Mouse (Mus musculus): ENCODE data around the gene Mkrn1. TPM values are rescaled to one million over a fixed set of nuclear protein-coding genes. Genes with fewer than 3 reads are reported as not detected.
"Not testable (repeated sequence)": the region's sequence is repeated elsewhere in the genome, so short reads cannot be mapped to it uniquely, and the experiment has no call there.

Gene Mkrn1
- polyA plus RNA-seq, 1 experiment, result 291 TPM

DNA sequence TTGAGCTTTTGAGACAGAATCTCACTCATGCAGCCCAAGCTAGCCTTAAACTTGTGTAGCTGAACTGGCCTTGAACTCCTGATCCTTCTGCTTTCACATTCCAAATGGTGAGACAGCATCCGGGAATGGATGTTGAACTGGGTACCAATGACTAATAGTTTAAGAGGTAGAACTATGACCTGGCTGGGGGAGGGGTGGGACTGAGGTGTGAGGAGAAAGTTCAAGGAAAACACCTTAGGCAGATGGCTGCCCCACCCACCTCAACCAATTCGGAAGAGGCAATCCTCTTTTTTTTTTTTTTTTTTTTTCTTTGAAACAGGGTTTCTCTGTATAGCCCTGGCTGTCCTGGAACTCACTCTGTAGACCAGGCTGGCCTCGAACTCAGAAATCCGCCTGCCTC lies 6.5 kb upstream of the Mkrn1 start:
- WGBS, result 82% methylated on average over 4 of the region's 4 CpGs
- H3K4me3 ChIP-seq (replicated peaks; ENCODE audit: control insufficient read depth, low read depth, low read length), result no peak overlapping the region
- H3K27ac ChIP-seq (ENCODE audit: control insufficient read depth, insufficient read depth, low read depth, low read length, poor library complexity), result peak overlapping the region; percentile 10; the same call in 1 of the 2 replicates
- H3K4me1 ChIP-seq (ENCODE audit: control insufficient read depth, insufficient read depth, low read length), result peaks cover 1% of the 10 kb centered on the region; the same call in 1 of the 2 replicates
- no peak for TF ChIP-seq POLR2A (IDR thresholded peaks at IDR 0.05; ENCODE audit: borderline replicate concordance, control insufficient read depth, low read depth, low read length)
- no peak for TF ChIP-seq CTCF (IDR thresholded peaks at IDR 0.05; ENCODE audit: control insufficient read depth, insufficient read depth, low read length)

DNA sequence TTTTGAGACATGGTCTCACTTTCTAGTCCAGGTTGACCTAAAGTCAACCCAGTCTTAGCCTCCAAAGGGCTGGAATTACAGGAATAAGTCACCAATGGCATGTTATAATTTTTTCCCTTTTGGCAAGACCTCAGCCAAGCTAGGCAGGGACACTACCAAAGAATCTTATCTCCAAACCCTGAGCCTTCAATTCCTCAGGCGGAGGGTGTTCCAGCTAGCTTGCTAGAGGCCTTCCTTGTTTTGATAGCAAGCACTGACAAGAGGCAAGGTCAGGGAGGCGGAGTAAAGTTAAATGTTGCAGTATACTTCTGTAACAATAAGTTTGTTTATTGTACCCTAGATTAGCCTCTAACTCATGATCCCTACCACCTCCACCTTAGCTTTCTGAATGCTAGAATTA lies 4.9 kb upstream of the Mkrn1 start:
- WGBS, result 60% methylated on average over 2 of the region's 2 CpGs
- H3K4me1 ChIP-seq (ENCODE audit: control insufficient read depth, insufficient read depth, low read length), result peaks cover 1% of the 10 kb centered on the region; the same call in 1 of the 2 replicates
- H3K4me3 ChIP-seq (replicated peaks; ENCODE audit: control insufficient read depth, low read depth, low read length), result no peak overlapping the region
- TF ChIP-seq POLR2A (IDR thresholded peaks at IDR 0.05; ENCODE audit: borderline replicate concordance, control insufficient read depth, low read depth, low read length) (no peak), CTCF (IDR thresholded peaks at IDR 0.05; ENCODE audit: control insufficient read depth, insufficient read depth, low read length) (no peak)
- H3K27ac ChIP-seq (ENCODE audit: control insufficient read depth, insufficient read depth, low read depth, low read length, poor library complexity), result no peak overlapping the region

DNA sequence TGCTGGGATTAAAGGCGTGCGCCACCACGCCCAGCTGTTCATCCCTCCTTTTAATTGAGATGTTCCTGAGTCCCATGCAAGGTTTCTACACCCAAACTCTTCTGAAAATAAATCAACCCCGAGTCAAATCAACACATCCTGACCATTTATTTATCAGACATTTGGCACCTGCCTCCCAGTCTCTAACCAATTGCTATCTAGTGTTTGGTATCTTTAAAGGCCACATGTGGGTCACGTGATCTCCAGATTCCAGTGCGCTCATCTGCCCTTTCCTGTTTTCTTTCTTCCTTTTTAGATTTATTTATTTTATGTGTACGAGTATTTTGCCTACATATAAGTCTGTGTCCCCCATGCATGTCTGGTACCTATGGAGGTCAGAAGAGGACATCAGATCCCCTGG lies 3.4 kb upstream of the Mkrn1 start:
- 74% methylated on average over 7 of the region's 7 CpGs for WGBS
- no peak overlapping the region for H3K4me3 ChIP-seq (replicated peaks; ENCODE audit: control insufficient read depth, low read depth, low read length)
- peak overlapping the region; percentile 78 for H3K27ac ChIP-seq (ENCODE audit: control insufficient read depth, insufficient read depth, low read depth, low read length, poor library complexity)
- no peak for TF ChIP-seq POLR2A (IDR thresholded peaks at IDR 0.05; ENCODE audit: borderline replicate concordance, control insufficient read depth, low read depth, low read length)
- TF ChIP-seq CTCF (IDR thresholded peaks at IDR 0.05; ENCODE audit: control insufficient read depth, insufficient read depth, low read length), result no peak
- H3K4me1 ChIP-seq (ENCODE audit: control insufficient read depth, insufficient read depth, low read length), result peaks cover 1% of the 10 kb centered on the region; the same call in 1 of the 2 replicates

DNA sequence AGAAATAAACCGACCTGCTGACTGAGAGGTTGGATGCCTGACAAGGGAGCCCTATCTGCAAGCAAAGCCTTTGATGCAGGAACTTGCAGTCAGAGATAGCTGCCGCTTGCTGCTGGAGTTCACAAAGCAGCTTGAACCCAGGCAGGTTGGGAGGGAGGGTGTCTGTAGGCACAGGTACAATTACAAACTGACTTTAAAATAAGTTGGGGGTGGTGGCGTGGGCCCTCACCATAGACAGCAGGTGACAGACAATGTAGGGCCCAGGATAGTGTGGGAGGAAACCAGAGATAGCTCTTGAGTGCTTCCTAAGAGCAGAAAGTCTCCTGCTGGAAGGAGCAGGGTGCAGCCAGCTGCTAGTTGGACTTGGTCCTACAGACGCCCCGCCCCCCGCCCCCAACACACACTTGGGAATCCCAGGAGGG lies 2.9 kb upstream of the Mkrn1 start:
- Histone ChIP-seq H3K4me3 (replicated peaks; ENCODE audit: control insufficient read depth, low read depth, low read length) (peak overlapping the region; percentile 24), H3K4me1 (ENCODE audit: control insufficient read depth, insufficient read depth, low read length) (peaks cover 1% of the 10 kb centered on the region; the same call in 1 of the 2 replicates), H3K27ac (ENCODE audit: control insufficient read depth, insufficient read depth, low read depth, low read length, poor library complexity) (peak overlapping the region; percentile 71)
- TF ChIP-seq CTCF (IDR thresholded peaks at IDR 0.05; ENCODE audit: control insufficient read depth, insufficient read depth, low read length) (no peak), POLR2A (IDR thresholded peaks at IDR 0.05; ENCODE audit: borderline replicate concordance, control insufficient read depth, low read depth, low read length) (no peak)
- 59% methylated on average over 6 of the region's 6 CpGs for WGBS

DNA sequence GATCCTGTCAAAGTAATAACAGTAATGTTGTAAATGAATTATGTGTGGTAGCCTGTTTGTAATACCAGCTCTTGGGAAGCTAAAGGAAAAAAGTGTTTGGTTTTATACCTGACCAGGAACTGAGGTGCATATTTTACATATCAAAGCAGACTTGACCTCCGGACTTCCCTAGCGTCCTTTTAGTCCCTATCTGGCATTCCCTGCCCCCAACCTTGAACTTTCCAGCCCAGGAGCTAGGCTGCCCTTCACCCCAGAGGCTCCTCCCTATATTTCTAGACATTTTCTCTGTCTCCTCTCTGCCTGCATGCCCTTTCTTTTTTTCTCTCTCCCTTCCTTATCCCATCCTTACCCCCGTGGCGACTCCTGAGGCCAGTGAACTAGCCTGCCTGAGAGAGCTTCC lies 605 bp upstream of the Mkrn1 start:
- no peak overlapping the region for H3K27ac ChIP-seq (ENCODE audit: control insufficient read depth, insufficient read depth, low read depth, low read length, poor library complexity)
- TF ChIP-seq POLR2A (IDR thresholded peaks at IDR 0.05; ENCODE audit: borderline replicate concordance, control insufficient read depth, low read depth, low read length) (no peak), CTCF (IDR thresholded peaks at IDR 0.05; ENCODE audit: control insufficient read depth, insufficient read depth, low read length) (no peak)
- WGBS, result 77% methylated on average over 4 of the region's 4 CpGs
- no peak overlapping the region for H3K4me3 ChIP-seq (replicated peaks; ENCODE audit: control insufficient read depth, low read depth, low read length)
- peaks cover 3% of the 10 kb centered on the region for H3K4me1 ChIP-seq (ENCODE audit: control insufficient read depth, insufficient read depth, low read length)

DNA sequence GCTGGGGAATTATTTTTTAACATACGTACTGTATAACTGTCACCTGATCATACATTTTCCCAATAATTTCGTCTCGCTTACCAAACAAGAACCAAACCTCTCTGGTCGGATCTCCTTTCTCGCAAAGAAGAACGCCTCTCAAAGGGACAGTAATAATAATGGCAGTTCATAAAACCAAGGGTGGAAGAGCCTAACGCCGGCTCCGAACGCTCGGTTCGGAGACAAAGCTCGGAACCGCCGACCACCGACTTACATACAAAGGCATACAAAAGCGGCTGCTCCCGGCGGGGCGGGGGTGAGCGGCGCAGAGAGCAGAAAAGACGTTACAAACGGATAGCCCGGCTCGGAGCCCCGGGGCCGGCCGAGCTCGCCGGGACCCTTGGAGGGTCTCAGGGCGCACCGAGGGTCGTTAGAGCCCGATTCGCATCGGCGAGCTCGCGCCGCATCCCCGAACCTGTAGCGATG lies 844 bp downstream of the Mkrn1 start:
- WGBS, result under 1% methylated on average over 43 of the region's 43 CpGs
- Histone ChIP-seq H3K27ac (ENCODE audit: control insufficient read depth, insufficient read depth, low read depth, low read length, poor library complexity) (peak overlapping the region; percentile 95), H3K4me1 (ENCODE audit: control insufficient read depth, insufficient read depth, low read length) (peaks cover 3% of the 10 kb centered on the region), H3K4me3 (replicated peaks; ENCODE audit: control insufficient read depth, low read depth, low read length) (peak overlapping the region; percentile 94)
- TF ChIP-seq CTCF (IDR thresholded peaks at IDR 0.05; ENCODE audit: control insufficient read depth, insufficient read depth, low read length) (no peak), POLR2A (IDR thresholded peaks at IDR 0.05; ENCODE audit: borderline replicate concordance, control insufficient read depth, low read depth, low read length) (no peak)

DNA sequence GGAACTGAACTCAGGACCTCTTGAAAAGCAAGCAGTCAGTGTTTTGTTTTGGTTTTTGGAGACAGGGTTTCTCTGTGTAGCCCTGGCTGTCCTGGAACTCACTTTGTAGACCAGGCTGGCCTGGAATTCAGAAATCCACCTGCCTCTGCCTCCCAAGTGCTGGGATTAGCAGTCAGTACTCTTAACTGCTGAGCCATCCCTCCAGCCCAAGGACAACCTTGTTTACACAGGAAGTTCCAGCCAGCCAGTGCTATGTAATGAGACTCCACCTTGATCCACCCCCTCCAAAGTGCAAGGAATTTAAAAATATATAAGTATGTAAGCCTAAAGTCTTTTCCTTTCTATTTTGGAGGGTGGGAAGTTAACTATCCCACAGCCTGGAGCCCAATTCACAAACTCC lies 3.6 kb downstream of the Mkrn1 start:
- H3K27ac ChIP-seq (ENCODE audit: control insufficient read depth, insufficient read depth, low read depth, low read length, poor library complexity); H3K4me1 ChIP-seq (ENCODE audit: control insufficient read depth, insufficient read depth, low read length); H3K4me3 ChIP-seq (replicated peaks; ENCODE audit: control insufficient read depth, low read depth, low read length): not testable (repeated sequence)

DNA sequence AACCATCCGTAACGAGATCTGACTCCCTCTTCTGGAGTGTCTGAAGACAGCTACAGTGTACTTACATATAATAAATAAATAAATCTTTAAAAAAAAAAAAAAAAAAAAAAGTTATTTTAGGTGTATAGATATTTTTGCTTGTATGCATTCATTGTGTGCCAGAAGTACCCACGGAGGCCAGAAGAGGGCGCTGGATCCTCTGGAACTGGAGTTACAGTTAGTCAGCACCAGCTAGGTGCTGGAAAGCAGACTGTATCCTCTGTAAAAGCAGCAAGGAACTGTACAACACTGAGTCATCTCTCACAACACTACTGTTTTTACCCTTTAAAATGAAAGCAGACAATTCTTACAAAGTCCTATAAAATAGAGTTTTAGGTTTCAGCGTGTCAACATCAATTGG lies 4.5 kb downstream of the Mkrn1 start:
- TF ChIP-seq POLR2A (IDR thresholded peaks at IDR 0.05; ENCODE audit: borderline replicate concordance, control insufficient read depth, low read depth, low read length) (no peak), CTCF (IDR thresholded peaks at IDR 0.05; ENCODE audit: control insufficient read depth, insufficient read depth, low read length) (peak; percentile 78)
- Histone ChIP-seq H3K27ac (ENCODE audit: control insufficient read depth, insufficient read depth, low read depth, low read length, poor library complexity) (no peak overlapping the region), H3K4me3 (replicated peaks; ENCODE audit: control insufficient read depth, low read depth, low read length) (no peak overlapping the region), H3K4me1 (ENCODE audit: control insufficient read depth, insufficient read depth, low read length) (peaks cover 2% of the 10 kb centered on the region)
- 53% methylated on average over 3 of the region's 5 CpGs for WGBS

DNA sequence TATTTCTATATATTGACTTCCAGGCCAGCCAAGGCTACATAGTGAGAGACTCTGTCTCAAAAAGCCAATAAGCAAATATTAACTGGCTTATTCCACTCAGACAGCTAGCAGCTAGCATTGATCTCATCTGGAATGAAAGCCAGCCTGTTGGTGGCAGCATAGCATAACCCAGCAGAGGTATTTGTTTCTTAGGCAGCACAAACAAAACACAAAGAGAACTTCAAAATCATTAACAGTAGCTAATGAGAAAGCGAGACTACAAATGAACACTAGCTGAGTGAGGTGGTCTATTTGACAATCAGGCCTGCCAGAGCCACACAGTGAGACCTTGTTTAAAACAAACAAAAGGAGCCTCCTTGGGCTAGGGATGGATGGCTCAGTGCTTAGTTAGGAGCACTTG lies 6.2 kb downstream of the Mkrn1 start:
- H3K27ac ChIP-seq (ENCODE audit: control insufficient read depth, insufficient read depth, low read depth, low read length, poor library complexity), result no peak overlapping the region
- WGBS, result 94% methylated on average over 1 of the region's 1 CpGs
- peaks cover 2% of the 10 kb centered on the region for H3K4me1 ChIP-seq (ENCODE audit: control insufficient read depth, insufficient read depth, low read length)
- no peak overlapping the region for H3K4me3 ChIP-seq (replicated peaks; ENCODE audit: control insufficient read depth, low read depth, low read length)
- TF ChIP-seq POLR2A (IDR thresholded peaks at IDR 0.05; ENCODE audit: borderline replicate concordance, control insufficient read depth, low read depth, low read length) (no peak), CTCF (IDR thresholded peaks at IDR 0.05; ENCODE audit: control insufficient read depth, insufficient read depth, low read length) (no peak)
